Mouse (Mus musculus) stomach, embryonic 16.5 days (tissue): ENCODE measurements at regions not wholly inside any gene's neighbourhood (a gene's known extent, or its start where the extent isn't known, plus 50 kb on each side); places are given as distances from the start of the nearest gene placed in this dataset.

ENCODE experiments used
- ATAC-seq: fragments of 200-750 bp; cut with Nextera tagmentation; 2 replicates; pipeline ENCODE4 v1.8.0; 2017; ENCODE audit warnings: moderate number of reproducible peaks, moderate TSS enrichment; ENCODE audit not compliant: insufficient read depth, low FRiP score
- H3K27ac ChIP-seq: fragments of 300-500 bp; sonication (generic); 2 replicates; pipeline ENCODE4 v1.5.1; 2014; ENCODE audit warnings: low read length
- H3K27me3 ChIP-seq: fragments of 300-500 bp; sonication (generic); 2 replicates; pipeline ENCODE4 v1.6.1; 2014; ENCODE audit warnings: low read length, control low read depth, mixed read lengths; ENCODE audit not compliant: control insufficient read depth, insufficient read depth
- H3K36me3 ChIP-seq: fragments of 300-500 bp; sonication (generic); 2 replicates; pipeline ENCODE4 v1.6.1; 2014; ENCODE audit warnings: low read length; ENCODE audit not compliant: control insufficient read depth, insufficient read depth
- H3K4me1 ChIP-seq: fragments of 300-500 bp; sonication (generic); 2 replicates; pipeline ENCODE4 v1.6.1; 2014; ENCODE audit warnings: low read length, control low read depth, mixed read lengths; ENCODE audit not compliant: control insufficient read depth, insufficient read depth
- H3K4me2 ChIP-seq: fragments of 300-500 bp; sonication (generic); 2 replicates; pipeline ENCODE4 v1.6.1; 2014; ENCODE audit warnings: low read depth, low read length, mixed read lengths
- H3K4me3 ChIP-seq: fragments of 300-500 bp; sonication (generic); replicated peaks from 2 replicates; pipeline ENCODE4 v1.5.1; 2014; ENCODE audit warnings: mild to moderate bottlenecking, low read length
- H3K9ac ChIP-seq: fragments of 300-500 bp; sonication (generic); 2 replicates; pipeline ENCODE4 v1.6.1; 2014; ENCODE audit warnings: low read length
- H3K9me3 ChIP-seq: fragments of 300-500 bp; sonication (generic); replicated peaks from 2 replicates; pipeline ENCODE4 v1.6.1; 2016; ENCODE audit warnings: low read length, control low read depth; ENCODE audit not compliant: control insufficient read depth
- WGBS: fragments of 180-500 bp; shearing (Covaris S2); extraction: QIAGEN DNeasy Blood & Tissue Kit; methylation state at CpG from one replicate; pipeline ENCODE4 v1.1.7; 2014; 5-methylcytosine and 5-hydroxymethylcytosine counted together

DNA sequence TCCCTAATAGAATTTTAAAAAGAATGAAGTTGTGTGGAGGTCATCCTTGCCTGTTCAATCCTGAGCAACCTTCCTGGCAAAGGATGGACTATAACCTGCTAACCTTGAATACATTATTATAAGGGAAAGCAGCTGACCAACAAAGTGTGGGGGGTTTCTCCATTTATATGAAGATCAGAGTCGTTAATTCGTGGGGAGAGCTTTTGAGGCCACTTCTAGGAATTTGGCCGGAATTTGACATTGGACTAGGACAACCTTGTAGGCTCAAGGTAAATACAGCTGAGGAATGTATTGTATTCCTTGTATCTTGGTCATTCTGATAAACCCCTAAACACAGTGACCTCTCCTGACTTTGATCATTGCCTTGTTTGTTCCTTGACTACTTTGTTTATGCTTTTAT, 56.9 kb downstream of the Klf4 start:
- WGBS: 77% methylated on average over 3 of the region's 3 CpGs
- H3K27ac ChIP-seq: no peak overlapping the region
- H3K27me3 ChIP-seq: no peaks in the 10 kb centered on the region
- peaks cover 16% of the 10 kb centered on the region for H3K4me1 ChIP-seq
- ATAC-seq: no peak
- H3K9me3 ChIP-seq: no peaks in the 10 kb centered on the region
- no peak overlapping the region for H3K4me3 ChIP-seq
- H3K36me3 ChIP-seq: no peaks in the 10 kb centered on the region
- H3K9ac ChIP-seq: no peak overlapping the region
- no peak overlapping the region for H3K4me2 ChIP-seq

DNA sequence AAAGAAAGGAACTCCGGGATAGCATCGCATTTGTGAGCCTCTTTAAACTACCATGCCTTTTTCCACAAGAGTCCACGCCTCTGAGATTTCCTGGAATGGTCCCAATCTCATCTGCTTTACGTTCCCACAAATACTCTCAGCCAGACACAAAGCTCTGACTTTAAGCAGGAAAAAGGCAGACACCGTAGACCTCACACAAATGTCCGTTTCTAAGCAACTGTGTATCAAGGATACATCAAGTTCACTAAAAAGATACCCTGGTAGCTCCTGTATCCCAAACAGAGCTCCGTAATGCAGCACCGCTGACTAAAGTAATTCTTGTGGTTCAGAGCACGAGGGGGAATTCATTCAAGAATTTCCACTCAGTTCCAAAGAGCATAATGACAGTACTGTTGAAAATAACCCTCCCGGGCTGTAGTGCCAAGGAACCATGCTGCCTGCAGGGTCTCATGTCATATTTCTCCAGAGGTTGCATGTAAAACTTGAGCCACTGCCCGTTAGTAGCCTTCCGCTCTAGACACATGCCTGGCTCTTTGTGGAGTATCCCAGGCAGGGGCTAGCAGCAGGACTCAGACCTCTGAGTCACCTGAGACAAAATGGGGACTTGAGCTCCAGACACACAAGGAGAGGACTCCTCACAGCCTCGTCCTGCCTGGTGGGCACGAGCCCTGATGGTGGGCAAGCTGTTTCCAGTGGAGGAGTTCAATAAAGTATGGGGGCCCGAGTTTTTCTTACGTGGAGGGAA, 58.0 kb downstream of the Klf4 start:
- no peak overlapping the region for H3K27ac ChIP-seq
- no peak for ATAC-seq
- H3K9ac ChIP-seq: no peak overlapping the region
- peaks cover 12% of the 10 kb centered on the region for H3K4me1 ChIP-seq
- no peaks in the 10 kb centered on the region for H3K27me3 ChIP-seq
- H3K9me3 ChIP-seq: no peaks in the 10 kb centered on the region
- H3K4me3 ChIP-seq: no peak overlapping the region
- 0 out of 2 replicates have a peak overlapping the region, but pooled peaks have one; percentile 7 for H3K4me2 ChIP-seq
- WGBS: 69% methylated on average over 16 of the region's 16 CpGs
- no peaks in the 10 kb centered on the region for H3K36me3 ChIP-seq

DNA sequence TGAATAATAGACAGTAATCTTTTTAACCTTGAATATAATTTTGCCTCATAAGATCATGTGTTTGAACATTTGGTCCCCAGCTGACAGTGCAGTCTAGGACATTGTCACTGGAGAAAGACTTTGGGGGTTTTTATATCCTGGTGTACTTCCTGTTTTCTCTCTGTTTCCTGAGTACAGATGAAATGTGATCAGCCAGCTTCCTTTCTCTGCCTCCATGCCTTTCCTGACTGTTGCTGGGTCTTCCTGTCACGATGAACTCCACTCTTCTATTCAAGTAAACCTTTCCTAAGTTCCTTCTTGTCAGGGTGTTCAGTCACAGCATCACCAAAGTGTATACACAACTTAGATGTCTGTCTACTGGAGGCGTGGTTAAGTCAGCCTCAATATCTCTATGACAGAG, 59.6 kb downstream of the Klf4 start:
- 70% methylated on average over 2 of the region's 2 CpGs for WGBS
- ATAC-seq: no peak
- no peaks in the 10 kb centered on the region for H3K36me3 ChIP-seq
- no peak overlapping the region for H3K4me2 ChIP-seq
- H3K27ac ChIP-seq: no peak overlapping the region
- H3K9ac ChIP-seq: no peak overlapping the region
- peaks cover 12% of the 10 kb centered on the region for H3K4me1 ChIP-seq
- H3K4me3 ChIP-seq: no peak overlapping the region
- no peaks in the 10 kb centered on the region for H3K9me3 ChIP-seq
- H3K27me3 ChIP-seq: no peaks in the 10 kb centered on the region; the same call in 1 of the 2 replicates

- Histone ChIP-seq H3K27me3 (no peaks in the 10 kb centered on the region; the same call in 1 of the 2 replicates), H3K4me2 (no peak overlapping the region), H3K27ac (no peak overlapping the region), H3K9ac (no peak overlapping the region), H3K4me3 (no peak overlapping the region), H3K4me1 (peaks cover 12% of the 10 kb centered on the region), H3K36me3 (no peaks in the 10 kb centered on the region), H3K9me3 (no peaks in the 10 kb centered on the region)
- peak; percentile 54; the same call in 1 of the 2 replicates for ATAC-seq
- WGBS: 44% methylated on average over 13 of the region's 13 CpGs
These were observed 61.2 kb downstream of the Klf4 start for GRCm38 (mm10) chr4:55470779-55471663.

GRCm38 (mm10) chr4:55464192-55464591, 68.1 kb downstream of the Klf4 start:
- H3K9me3 ChIP-seq: no peaks in the 10 kb centered on the region
- no peaks in the 10 kb centered on the region; the same call in 1 of the 2 replicates for H3K27me3 ChIP-seq
- H3K36me3 ChIP-seq: no peaks in the 10 kb centered on the region
- H3K4me1 ChIP-seq: no peaks in the 10 kb centered on the region
- 35% methylated on average over 8 of the region's 8 CpGs for WGBS
- no peak overlapping the region for H3K9ac ChIP-seq
- H3K4me3 ChIP-seq: no peak overlapping the region
- no peak overlapping the region for H3K4me2 ChIP-seq
- ATAC-seq: no peak
- H3K27ac ChIP-seq: no peak overlapping the region

DNA sequence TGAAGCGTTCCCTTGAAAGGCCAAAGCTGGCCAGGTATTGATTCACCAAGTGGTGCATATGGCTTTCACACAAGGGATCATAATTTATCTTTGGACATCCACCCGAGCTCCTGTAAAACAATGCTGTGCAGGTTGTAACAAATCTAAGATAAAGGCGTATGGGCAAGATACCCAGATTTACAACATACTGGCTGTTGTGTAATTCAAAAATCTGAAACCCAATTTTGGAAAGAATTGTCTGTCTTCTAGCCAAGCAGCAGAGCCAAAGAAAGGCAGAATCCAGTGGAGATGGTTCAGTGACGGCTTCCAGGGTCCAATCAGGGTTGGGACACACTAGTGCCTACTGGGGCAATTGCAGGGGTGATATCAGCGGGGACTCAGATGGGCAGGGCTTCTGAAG, 70.3 kb downstream of the Klf4 start:
- Histone ChIP-seq H3K9me3 (no peaks in the 10 kb centered on the region), H3K36me3 (no peaks in the 10 kb centered on the region), H3K27me3 (no peaks in the 10 kb centered on the region), H3K4me2 (no peak overlapping the region), H3K9ac (no peak overlapping the region), H3K4me1 (no peaks in the 10 kb centered on the region), H3K27ac (no peak overlapping the region), H3K4me3 (no peak overlapping the region)
- WGBS: 67% methylated on average over 5 of the region's 5 CpGs
- ATAC-seq: no peak

- Histone ChIP-seq H3K9ac (no peak overlapping the region), H3K9me3 (no peaks in the 10 kb centered on the region), H3K4me2 (no peak overlapping the region), H3K27me3 (no peaks in the 10 kb centered on the region), H3K27ac (no peak overlapping the region), H3K4me3 (no peak overlapping the region), H3K36me3 (no peaks in the 10 kb centered on the region), H3K4me1 (no peaks in the 10 kb centered on the region)
- 58% methylated on average over 5 of the region's 5 CpGs for WGBS
- peak; percentile 50; the same call in 1 of the 2 replicates for ATAC-seq
These were observed 78.4 kb downstream of the Klf4 start for GRCm38 (mm10) chr4:55453902-55454301.

DNA sequence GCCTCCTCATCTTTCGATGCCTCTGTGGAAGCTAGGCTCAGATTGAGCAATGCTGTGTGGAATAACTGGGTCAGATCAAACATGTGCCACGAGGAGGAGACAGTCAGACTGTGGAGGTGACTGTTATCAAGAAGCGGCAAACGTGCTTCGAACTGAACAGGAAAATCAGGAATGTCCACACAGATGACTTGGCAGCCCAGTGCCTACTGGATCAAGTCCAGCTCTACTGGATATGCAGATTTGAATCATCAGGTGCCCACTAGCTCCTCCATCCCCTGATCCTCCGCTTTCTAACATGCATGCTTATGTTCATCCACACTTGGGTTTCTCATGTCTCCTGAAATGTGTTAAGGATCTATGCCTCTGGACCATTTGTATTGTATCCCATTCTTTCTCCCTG, 79.7 kb downstream of the Klf4 start:
- ATAC-seq: no peak
- no peak overlapping the region for H3K27ac ChIP-seq
- H3K9me3 ChIP-seq: no peaks in the 10 kb centered on the region
- WGBS: 80% methylated on average over 6 of the region's 6 CpGs
- H3K27me3 ChIP-seq: no peaks in the 10 kb centered on the region
- H3K4me2 ChIP-seq: no peak overlapping the region
- no peak overlapping the region for H3K9ac ChIP-seq
- H3K36me3 ChIP-seq: no peaks in the 10 kb centered on the region
- no peak overlapping the region for H3K4me3 ChIP-seq
- H3K4me1 ChIP-seq: no peaks in the 10 kb centered on the region

DNA sequence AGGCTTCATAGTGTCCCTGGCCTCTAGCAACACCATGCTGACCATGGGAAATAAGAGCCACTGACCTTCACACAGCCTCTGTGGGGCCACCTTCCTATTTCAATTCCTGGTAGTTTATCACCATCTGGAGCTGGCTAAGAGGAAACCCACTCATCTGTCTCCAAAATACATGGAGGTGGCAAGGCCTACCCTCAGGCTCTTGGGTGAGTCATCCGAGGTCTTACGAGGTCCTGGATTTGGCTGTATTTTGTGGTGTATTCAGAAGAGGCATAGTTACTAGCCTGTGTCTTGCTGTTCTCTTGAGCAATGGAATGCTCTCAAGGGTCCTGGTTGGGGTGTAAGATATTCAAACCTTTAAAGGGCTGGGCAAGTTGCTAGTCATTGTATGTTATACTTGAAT, 80.6 kb downstream of the Klf4 start:
- Histone ChIP-seq H3K27ac (no peak overlapping the region), H3K4me3 (no peak overlapping the region), H3K27me3 (no peaks in the 10 kb centered on the region), H3K4me2 (no peak overlapping the region), H3K9ac (no peak overlapping the region), H3K36me3 (no peaks in the 10 kb centered on the region), H3K4me1 (no peaks in the 10 kb centered on the region), H3K9me3 (no peaks in the 10 kb centered on the region)
- ATAC-seq: no peak
- WGBS: 94% methylated on average over 2 of the region's 2 CpGs
